Mouse (Mus musculus) hindbrain, embryonic 10.5 days (tissue): ENCODE measurements at regions not wholly inside any gene's neighbourhood (a gene's known extent, or its start where the extent isn't known, plus 50 kb on each side); places are given as distances from the start of the nearest gene placed in this dataset.

ENCODE experiments used
- DNase-seq: peaks from one replicate; pipeline ENCODE4 v3.0.0-alpha.2; 2017; ENCODE audit warnings: low spot score
- H3K27ac ChIP-seq: fragments of 300-500 bp; sonication (generic); 2 replicates; pipeline ENCODE4 v1.5.1; 2016; ENCODE audit warnings: mild to moderate bottlenecking, moderate library complexity
- H3K27me3 ChIP-seq: fragments of 300-500 bp; sonication (generic); 2 replicates; pipeline ENCODE4 v1.6.1; 2016; ENCODE audit warnings: mild to moderate bottlenecking; ENCODE audit not compliant: poor library complexity, insufficient read depth, severe bottlenecking
- H3K36me3 ChIP-seq: fragments of 300-500 bp; sonication (generic); 2 replicates; pipeline ENCODE4 v1.6.1; 2016; ENCODE audit warnings: mild to moderate bottlenecking, moderate library complexity
- H3K4me1 ChIP-seq: fragments of 300-500 bp; sonication (generic); replicated peaks from 2 replicates; pipeline ENCODE4 v1.6.1; 2016; ENCODE audit warnings: mild to moderate bottlenecking
- H3K4me3 ChIP-seq: fragments of 300-500 bp; sonication (generic); 2 replicates; pipeline ENCODE4 v1.5.1; 2016; ENCODE audit warnings: mild to moderate bottlenecking, moderate library complexity
- H3K9me3 ChIP-seq: fragments of 300-500 bp; sonication (generic); 2 replicates; pipeline ENCODE4 v1.6.1; 2016; ENCODE audit warnings: mild to moderate bottlenecking, moderate library complexity
- WGBS: fragments of 180-500 bp; shearing (Covaris S2); methylation state at CpG from one replicate; pipeline ENCODE4 v1.1.7; 2016; 5-methylcytosine and 5-hydroxymethylcytosine counted together

DNA sequence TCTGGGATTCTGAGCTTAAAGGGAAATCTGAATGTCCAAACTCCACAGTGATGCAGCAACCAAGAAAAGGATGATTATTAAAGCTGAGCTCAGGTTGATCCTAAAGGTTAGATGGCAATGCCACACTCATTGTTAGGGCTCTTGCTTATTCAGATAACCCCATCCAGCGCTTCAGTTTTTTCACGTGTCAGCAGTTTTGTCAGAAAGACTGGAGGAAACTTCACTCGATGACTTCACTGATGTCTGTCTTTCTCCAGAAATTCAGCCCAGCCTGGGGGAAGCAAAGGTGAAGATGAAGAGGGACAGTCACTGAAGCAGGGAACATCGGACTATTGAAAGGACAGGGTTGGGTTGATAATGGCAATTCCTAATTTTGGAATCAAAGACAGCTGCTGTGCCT is 91.4 kb downstream of the Ccdc71l start:
- Histone ChIP-seq H3K27me3 (no peaks in the 10 kb centered on the region), H3K27ac (no peak overlapping the region), H3K36me3 (no peaks in the 10 kb centered on the region), H3K4me3 (no peak overlapping the region), H3K4me1 (no peaks in the 10 kb centered on the region), H3K9me3 (no peaks in the 10 kb centered on the region)
- WGBS, result 82% methylated on average over 4 of the region's 4 CpGs
- DNase-seq, result no peak

DNA sequence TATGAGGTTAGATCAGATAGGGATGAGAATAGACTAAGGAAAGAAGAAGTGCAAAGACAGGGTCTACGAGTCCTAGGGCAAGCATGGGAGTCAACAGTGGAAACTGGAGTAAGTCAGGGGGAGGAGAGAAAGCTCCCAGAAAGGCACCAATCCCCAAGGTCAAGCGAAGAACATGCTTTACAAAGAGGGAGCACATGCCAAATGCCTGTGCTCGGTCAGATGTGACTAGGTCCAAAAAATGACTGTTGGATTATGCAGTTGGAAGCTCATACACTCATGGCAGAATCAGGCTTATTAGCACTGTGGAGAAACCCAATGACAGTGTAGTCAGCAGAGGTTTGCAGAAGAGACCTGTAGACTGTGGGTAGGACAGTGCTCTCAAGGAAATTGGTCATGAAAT is 100.9 kb downstream of the Ccdc71l start:
- no peaks in the 10 kb centered on the region for H3K27me3 ChIP-seq
- H3K9me3 ChIP-seq, result no peaks in the 10 kb centered on the region
- no peaks in the 10 kb centered on the region for H3K36me3 ChIP-seq
- no peak overlapping the region for H3K4me3 ChIP-seq
- DNase-seq, result no peak
- no peak overlapping the region for H3K27ac ChIP-seq
- 77% methylated on average over 3 of the region's 3 CpGs for WGBS
- no peaks in the 10 kb centered on the region for H3K4me1 ChIP-seq

DNA sequence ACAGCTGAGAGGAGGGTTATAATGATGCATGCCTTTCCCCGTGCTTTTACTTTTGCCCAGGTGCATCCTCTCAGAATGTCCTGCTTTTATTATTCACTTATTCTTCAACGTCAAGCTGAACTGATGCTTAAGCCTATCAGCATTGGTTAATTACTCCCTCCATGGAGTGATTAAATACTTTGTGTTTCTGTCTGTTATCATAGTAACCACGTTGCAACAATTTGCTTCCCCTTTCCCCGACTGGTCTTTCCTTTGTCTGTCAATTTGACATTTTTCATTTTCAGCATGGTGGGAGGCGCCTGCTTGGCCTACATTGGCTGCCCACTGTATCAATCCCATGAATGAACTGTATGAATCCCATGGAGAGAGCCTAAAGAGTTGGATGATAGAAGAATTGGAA is 101.8 kb downstream of the Ccdc71l start:
- no peaks in the 10 kb centered on the region for H3K36me3 ChIP-seq
- H3K27me3 ChIP-seq, result no peaks in the 10 kb centered on the region
- no peak overlapping the region for H3K27ac ChIP-seq
- 70% methylated on average over 5 of the region's 5 CpGs for WGBS
- DNase-seq, result no peak
- H3K9me3 ChIP-seq, result no peaks in the 10 kb centered on the region
- no peak overlapping the region for H3K4me3 ChIP-seq
- no peaks in the 10 kb centered on the region for H3K4me1 ChIP-seq

DNA sequence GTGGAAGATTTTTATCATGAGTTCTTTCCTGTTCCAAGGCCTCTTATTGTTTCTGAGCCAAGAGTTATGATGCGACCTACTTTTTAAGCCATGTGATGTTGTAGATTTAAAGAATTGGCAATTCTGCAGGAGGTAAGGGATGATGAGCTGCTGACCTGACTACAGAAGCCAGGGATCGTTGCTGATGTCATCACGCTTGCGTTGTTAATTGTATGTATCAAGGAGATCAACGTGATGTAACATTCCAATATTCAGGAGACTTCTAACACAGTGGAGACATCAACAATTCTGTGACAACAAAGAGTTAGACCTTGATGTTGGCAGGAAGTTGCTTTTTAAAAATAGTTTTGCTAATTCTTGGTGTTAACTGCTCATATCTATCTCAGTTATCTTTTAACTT is 102.5 kb downstream of the Ccdc71l start:
- no peak for DNase-seq
- H3K4me3 ChIP-seq, result no peak overlapping the region
- H3K27ac ChIP-seq, result no peak overlapping the region
- H3K4me1 ChIP-seq, result no peaks in the 10 kb centered on the region
- no peaks in the 10 kb centered on the region for H3K9me3 ChIP-seq
- WGBS, result 90% methylated on average over 5 of the region's 5 CpGs
- no peaks in the 10 kb centered on the region for H3K36me3 ChIP-seq
- H3K27me3 ChIP-seq, result no peaks in the 10 kb centered on the region

DNA sequence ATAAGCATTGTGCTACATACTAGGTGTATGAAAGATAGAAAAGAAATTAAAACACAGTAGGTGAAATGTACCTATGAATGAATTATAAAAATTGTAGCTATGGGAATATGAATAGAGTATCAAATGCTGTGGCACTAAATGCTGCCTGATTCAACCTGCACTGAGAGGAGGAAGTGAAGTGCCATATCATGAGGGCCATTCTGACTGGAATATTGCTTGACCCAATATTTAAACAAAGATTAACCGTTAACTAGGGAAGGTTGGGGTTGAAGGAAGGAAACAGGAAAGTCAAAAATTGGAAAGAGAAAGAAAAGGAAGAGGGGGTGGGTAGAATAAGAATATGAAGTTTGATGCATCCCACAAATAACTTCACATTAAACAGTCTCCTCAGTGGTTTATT is 103.8 kb downstream of the Ccdc71l start:
- no peaks in the 10 kb centered on the region for H3K4me1 ChIP-seq
- H3K4me3 ChIP-seq, result no peak overlapping the region
- WGBS, result 77% methylated on average over 1 of the region's 1 CpGs
- H3K36me3 ChIP-seq, result no peaks in the 10 kb centered on the region
- DNase-seq, result no peak
- no peaks in the 10 kb centered on the region for H3K27me3 ChIP-seq
- no peaks in the 10 kb centered on the region for H3K9me3 ChIP-seq
- H3K27ac ChIP-seq, result no peak overlapping the region

DNA sequence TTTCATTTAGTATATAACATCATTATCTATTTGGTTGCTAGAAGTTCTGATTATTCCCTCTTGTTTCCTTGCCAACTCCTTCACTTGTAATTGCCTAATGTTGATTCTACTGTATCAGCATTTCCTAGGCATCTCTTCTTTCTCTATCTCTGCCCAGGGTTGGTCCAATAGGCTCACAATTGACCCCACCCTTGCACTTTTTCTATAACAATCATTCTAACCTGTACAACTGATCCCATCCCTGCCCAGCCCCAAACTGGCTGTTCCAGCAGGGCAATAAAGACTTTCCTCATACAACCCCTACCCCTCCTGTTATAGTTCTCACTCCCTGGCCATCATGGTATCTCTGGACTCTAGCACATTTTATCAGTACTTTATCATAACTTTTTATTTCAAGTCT is 104.3 kb downstream of the Ccdc71l start:
- Histone ChIP-seq H3K4me3 (no peak overlapping the region), H3K4me1 (no peaks in the 10 kb centered on the region), H3K9me3 (no peaks in the 10 kb centered on the region), H3K27me3 (no peaks in the 10 kb centered on the region), H3K27ac (no peak overlapping the region), H3K36me3 (no peaks in the 10 kb centered on the region)
- DNase-seq, result no peak

DNA sequence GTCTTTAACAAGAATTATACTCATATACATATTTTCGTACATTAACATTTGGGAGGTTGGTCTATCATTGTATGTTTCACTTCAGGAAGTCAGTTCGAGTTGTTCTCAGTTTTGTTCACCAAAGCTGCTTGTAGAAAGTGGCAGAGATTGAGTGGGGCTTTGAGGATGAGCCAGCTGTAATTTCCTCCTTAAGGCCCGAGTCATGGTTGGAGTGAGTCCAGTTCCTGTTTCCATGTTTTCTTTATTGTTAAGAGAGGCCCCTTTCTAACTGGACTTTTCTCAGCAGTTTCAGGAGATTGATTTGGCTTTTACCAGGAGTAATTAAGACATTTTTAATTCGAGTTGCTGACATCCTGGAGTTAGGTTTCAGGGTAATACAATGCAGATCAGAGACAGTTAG is 107.7 kb downstream of the Ccdc71l start:
- Histone ChIP-seq H3K4me1 (0 out of 2 replicates have a peak, but pooled peaks cover 3% of the 10 kb centered on the region), H3K9me3 (no peaks in the 10 kb centered on the region), H3K4me3 (no peak overlapping the region), H3K27me3 (no peaks in the 10 kb centered on the region), H3K36me3 (no peaks in the 10 kb centered on the region), H3K27ac (no peak overlapping the region)
- WGBS, result 74% methylated on average over 4 of the region's 4 CpGs
- no peak for DNase-seq

DNA sequence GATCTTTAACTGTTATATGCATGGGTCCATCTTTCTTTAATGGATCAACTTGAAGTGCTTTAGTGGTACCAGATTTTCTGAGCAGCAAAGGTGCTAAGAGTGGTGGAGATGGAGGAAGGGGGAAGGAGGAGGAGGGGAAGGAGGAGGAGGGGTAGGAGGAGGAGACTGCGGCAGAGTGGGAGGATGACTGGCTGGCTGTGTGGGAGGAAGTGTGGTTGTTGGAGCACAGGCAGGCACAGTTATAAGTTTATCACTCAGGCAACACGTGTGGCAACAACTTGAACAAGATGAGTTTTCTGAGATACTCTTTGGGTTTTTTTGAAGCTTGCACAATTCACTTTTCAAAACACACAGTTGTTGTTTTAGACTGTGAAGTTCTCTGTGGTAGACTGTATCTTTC is 108.2 kb downstream of the Ccdc71l start:
- H3K36me3 ChIP-seq, result no peaks in the 10 kb centered on the region
- WGBS, result 50% methylated on average over 2 of the region's 2 CpGs
- no peak for DNase-seq
- H3K27ac ChIP-seq, result no peak overlapping the region
- H3K4me1 ChIP-seq, result 0 out of 2 replicates have a peak, but pooled peaks cover 3% of the 10 kb centered on the region
- H3K27me3 ChIP-seq, result no peaks in the 10 kb centered on the region
- no peaks in the 10 kb centered on the region for H3K9me3 ChIP-seq
- H3K4me3 ChIP-seq, result no peak overlapping the region

DNA sequence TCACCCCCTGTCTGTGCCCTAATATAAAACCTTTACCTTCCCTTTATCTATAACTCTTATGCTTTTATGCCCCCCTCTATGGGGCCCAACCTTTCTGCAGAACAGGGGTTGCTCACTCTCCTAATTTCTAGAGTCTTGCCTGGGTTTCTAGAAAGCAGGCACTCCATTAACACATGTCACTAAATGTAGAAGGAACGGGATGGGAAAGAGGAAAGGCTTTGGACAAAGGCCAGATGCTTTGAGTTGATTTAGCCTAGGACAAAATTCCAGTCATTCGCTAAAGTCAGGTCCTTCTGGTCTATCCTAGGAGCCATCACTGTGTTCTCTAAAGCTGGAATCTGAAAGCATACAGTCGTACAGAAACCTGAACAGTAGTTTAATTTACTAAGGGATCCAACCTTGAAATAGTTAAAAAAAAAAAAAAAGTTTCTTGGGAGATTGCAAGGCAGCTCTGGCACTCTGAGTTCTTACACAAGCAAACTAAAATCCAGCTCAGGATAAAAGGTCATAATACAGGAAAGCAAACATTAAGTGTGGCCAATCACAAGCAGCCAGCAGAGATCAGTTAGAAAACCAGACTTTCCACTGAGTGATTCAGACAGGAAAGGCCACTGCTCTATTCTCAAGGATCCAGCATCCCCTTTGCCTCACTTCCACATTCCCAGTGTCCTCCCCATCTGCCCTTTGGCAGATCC is 109.5 kb downstream of the Ccdc71l start:
- Histone ChIP-seq H3K9me3 (0 out of 2 replicates have a peak, but pooled peaks cover 3% of the 10 kb centered on the region), H3K36me3 (no peaks in the 10 kb centered on the region), H3K27ac (no peak overlapping the region), H3K4me1 (0 out of 2 replicates have a peak, but pooled peaks cover 3% of the 10 kb centered on the region), H3K27me3 (no peaks in the 10 kb centered on the region), H3K4me3 (no peak overlapping the region)
- DNase-seq, result peak; percentile 13
- WGBS, result 74% methylated on average over 3 of the region's 3 CpGs

DNA sequence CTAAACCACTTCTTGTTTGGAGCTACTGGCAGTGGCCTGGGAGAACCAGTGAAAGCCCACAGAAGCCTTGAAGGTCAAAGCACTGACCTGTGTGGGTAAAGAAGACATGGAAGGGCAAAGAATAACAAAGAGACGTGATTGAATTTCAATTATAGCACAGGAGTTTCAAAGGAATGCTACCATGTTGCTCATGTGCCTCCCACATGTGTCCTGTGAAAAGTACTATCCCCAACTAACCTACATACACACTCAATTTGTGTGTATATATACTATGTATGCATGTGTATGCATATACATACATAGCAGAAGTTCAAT is 110.0 kb downstream of the Ccdc71l start:
- 55% methylated on average over 1 of the region's 1 CpGs for WGBS
- Histone ChIP-seq H3K27me3 (no peaks in the 10 kb centered on the region), H3K27ac (no peak overlapping the region), H3K36me3 (no peaks in the 10 kb centered on the region), H3K9me3 (0 out of 2 replicates have a peak, but pooled peaks cover 4% of the 10 kb centered on the region), H3K4me1 (0 out of 2 replicates have a peak, but pooled peaks cover 3% of the 10 kb centered on the region), H3K4me3 (no peak overlapping the region)
- DNase-seq, result no peak

DNA sequence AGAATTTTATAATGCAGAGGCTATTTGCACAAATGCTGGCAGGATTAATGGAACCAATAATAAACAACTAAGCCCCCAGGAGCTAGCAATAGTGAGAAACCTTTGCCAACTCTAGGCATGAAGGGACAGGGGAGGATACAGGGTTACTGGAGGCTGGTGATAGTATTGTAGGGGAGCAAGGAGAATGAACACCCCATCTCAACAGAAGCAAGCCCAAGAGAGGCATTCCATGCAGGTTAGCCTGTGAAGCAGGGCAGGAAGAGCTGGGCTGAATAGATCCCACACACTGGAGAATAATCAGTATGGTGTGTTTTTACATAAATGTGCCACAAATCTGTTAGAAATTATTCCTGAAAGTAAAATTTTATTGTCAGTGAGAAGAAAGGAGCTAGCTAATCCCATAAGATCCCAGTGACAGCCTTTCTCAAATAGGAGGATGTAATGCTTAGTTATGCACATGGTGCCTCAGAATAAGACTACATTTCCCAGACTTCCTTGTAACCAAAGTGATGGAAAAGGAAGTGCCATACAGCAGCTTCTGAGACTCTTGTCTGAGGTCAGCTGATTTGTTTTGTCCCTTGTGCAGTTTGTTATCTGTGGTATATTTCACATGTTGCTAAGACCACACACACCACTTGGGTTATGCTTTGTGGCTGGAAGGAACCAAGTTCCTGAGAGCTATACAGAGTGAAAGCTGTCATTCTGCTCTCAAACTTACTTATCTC is 111.1 kb downstream of the Ccdc71l start:
- Histone ChIP-seq H3K9me3 (0 out of 2 replicates have a peak, but pooled peaks cover 4% of the 10 kb centered on the region), H3K27me3 (no peaks in the 10 kb centered on the region), H3K36me3 (no peaks in the 10 kb centered on the region), H3K27ac (no peak overlapping the region), H3K4me1 (0 out of 2 replicates have a peak, but pooled peaks cover 3% of the 10 kb centered on the region), H3K4me3 (no peak overlapping the region)
- DNase-seq, result no peak

DNA sequence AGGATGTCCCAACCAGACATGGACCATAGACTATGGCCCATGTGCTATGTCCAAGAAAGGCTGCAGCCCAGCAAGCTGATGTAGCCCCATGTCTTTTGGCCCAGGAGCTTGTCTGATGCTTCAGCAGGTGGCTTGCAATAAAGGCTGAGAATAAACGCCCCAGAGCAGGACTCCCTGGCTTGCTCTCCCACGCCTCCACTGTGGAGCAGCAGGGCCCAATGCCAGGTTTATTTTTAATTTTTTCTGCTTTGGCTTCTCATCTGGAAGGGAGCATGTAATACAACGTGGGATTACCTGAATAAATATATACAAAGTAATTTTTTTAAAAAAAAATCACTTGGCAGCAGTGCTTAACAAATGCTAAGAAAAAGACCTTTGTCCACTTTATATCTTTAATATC is 125.7 kb downstream of the Ccdc71l start:
- 72% methylated on average over 3 of the region's 3 CpGs for WGBS
- DNase-seq, result no peak
- Histone ChIP-seq H3K4me3 (no peak overlapping the region), H3K4me1 (no peaks in the 10 kb centered on the region), H3K9me3 (no peaks in the 10 kb centered on the region), H3K27ac (no peak overlapping the region), H3K27me3 (no peaks in the 10 kb centered on the region), H3K36me3 (no peaks in the 10 kb centered on the region)

DNA sequence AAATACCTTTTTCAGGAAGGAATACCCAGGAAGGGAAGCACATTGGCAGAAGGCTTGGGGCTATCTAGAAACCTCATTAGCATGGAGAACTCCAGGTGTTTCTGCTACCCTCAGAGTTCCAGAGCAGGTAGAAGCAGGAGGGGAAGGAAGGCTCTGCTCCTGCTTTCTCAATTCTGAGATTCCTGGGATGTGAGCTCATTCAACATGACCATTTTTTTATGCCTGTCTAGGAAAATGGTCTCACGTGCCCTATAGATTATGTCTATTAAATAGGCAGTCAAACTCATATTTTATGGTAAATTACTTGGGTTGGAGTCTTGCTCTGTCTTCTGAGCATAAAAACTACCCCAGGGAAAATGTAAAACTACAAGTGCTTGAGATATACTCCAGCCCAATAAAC is 130.2 kb downstream of the Ccdc71l start:
- H3K4me1 ChIP-seq, result no peaks in the 10 kb centered on the region
- no peaks in the 10 kb centered on the region for H3K36me3 ChIP-seq
- 0 out of 2 replicates have a peak, but pooled peaks cover 3% of the 10 kb centered on the region for H3K9me3 ChIP-seq
- H3K4me3 ChIP-seq, result no peak overlapping the region
- 85% methylated on average over 1 of the region's 1 CpGs for WGBS
- H3K27ac ChIP-seq, result no peak overlapping the region
- DNase-seq, result no peak
- H3K27me3 ChIP-seq, result no peaks in the 10 kb centered on the region
